Mouse (Mus musculus): ENCODE measurements around the gene Ccdc88c.

Ccdc88c gene

DNA sequence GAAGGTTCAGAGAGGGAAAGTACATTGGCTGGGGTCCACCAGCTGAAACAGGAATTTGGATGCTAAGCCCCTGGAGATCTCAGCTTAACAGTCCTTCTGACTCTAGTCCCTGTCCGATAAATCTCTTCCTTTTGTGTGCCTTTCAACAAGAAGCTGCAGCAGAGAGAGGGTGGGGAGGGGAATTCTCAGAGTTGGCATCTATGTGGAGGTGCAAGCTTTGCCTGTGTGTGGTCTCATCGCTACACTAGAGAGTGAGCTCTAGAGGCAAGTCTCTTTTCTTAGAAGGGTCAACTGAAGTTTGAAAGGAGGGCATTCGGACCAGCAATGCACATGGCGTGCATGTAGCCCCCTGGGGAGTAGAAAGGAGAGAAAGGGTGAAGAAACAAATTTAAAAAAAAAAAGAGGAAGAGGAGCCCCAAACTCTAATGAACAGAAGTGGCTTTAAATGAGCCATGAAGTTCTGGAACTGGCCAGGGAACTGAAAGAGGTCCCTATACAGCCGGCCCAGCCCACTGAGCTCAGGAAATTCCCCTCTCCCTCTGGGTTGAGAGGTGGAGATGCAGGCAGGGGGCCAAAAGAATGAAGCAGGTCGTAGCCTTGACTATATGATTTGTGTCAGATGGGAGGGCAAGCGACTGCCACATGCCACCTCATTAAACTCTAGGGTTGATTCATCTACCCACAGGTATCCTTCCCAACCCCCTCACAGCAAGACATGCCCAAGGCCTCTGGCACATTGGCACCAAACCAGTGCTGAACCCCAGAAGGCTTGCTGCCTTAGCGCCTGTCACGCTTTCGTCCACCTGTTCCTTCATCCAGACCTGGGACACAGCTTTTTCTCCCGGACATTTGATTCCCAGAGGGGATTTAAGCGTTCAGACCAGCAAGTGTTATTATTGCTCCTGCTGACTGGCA, 130.9 kb downstream of the Ccdc88c start:
- in situ Hi-C loops (cut with MboI, MseI), result loop anchor here in 1 of 2 experiments (5.0 kb wide), 1 partner anchor 94 kb away; no protein-coding TSS in a partner anchor

DNA sequence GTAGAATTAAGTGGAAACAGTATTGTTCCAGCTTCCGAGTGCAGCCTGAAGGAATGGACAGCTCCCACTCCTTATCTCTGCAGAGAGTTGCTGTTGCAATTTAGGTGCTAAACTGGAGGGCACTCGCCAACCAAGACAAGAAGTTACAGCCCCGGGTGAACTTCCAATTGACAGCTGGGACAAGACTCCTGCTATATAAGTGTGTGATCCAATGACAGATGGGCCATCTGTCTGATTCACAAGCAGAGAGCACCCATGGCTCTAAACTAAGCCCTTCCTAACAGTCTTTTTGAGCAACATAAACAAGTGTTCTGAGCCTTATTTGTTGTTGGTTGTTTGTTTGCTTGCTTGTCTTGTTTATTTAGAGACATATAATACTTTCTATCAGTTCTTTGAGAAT, 132.2 kb downstream of the Ccdc88c start:
- in situ Hi-C loops (cut with MboI, MseI), result loop anchor here in 1 of 2 experiments (5.0 kb wide), 1 partner anchor 96 kb away; no protein-coding TSS in a partner anchor

DNA sequence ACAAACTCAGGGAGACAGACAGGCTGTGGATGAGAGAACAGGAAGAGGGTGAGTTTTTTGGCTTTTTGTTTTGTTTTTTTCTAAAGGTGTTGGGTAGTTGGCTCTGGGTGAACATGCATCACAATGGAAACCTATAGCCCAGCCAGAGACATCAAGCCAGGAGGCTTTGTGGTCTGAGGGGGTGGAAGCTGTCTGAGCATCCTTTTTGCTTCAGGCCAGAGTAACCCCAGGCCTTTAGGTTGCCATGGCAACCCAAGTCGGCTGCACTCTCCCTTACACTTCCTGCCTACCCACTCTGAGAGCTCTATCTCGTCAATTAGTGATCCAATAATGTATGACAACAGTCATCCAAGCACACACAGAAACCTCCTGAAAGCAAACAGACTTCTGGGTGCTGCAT, 133.4 kb downstream of the Ccdc88c start:
- in situ Hi-C loops (cut with MboI, MseI), result loop anchor here in 1 of 2 experiments (5.0 kb wide), 1 partner anchor 97 kb away; no protein-coding TSS in a partner anchor

GRCm38 (mm10) chr12:100890548-100890947, 138.3 kb downstream of the Ccdc88c start:
- in situ Hi-C loops (cut with MboI, MseI), result no loop called here

DNA sequence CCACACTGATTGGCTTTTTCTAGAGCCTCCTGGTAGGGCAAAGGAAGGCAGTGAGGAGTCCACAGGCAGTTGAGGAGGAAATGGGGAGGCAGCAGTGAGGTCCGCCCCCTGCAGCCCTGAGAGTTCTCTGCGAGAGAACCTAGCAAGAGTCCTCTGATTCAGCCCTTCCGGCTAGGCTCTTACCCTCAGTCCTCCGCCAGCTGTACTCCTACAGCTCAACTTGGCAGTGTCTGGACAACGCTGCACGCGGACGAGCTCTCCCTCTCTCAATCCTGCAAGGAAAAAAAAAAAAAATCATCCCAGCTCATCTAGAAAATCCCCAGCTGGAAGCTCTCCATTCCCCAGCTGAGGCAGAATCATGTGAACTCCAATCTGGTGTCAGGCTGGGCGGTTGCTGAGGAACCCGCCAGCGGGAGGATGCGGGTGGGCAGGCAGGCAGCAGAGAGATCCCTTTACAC, 141.0 kb downstream of the Ccdc88c start:
- in situ Hi-C loops (cut with MboI, MseI), result loop anchor here in 1 of 2 experiments (10.0 kb wide), 1 partner anchor 1077 kb away; no protein-coding TSS in a partner anchor

DNA sequence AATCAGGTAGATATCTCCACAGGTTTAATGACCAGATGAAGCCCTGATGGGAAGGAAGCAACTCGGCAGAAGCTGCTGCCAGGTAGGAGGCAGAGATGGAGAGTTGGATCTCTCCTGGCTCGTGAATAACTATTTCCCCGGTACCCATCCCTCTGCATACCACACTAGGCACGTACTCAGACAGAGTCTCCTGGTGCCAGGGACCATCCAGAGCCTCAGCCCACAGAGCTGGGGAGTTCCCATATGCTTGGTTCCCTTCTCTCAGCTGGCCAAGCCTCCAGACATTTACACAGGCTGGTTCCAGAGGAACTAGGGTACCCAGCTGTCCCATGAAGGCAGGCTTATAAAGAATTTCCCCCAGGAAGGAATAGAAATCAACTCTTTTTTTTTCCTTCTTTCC, 142.0 kb downstream of the Ccdc88c start:
- in situ Hi-C loops (cut with MboI, MseI), result loop anchor here in 1 of 2 experiments (10.0 kb wide), 1 partner anchor 1078 kb away; no protein-coding TSS in a partner anchor

GRCm38 (mm10) chr12:100885585-100885984, 143.3 kb downstream of the Ccdc88c start:
- in situ Hi-C loops (cut with MboI, MseI), result loop anchor here in 1 of 2 experiments (10.0 kb wide), 1 partner anchor 1079 kb away; no protein-coding TSS in a partner anchor

- in situ Hi-C loops (cut with MboI, MseI), result loop anchor here in 1 of 2 experiments (10.0 kb wide), 1 partner anchor 1082 kb away; no protein-coding TSS in a partner anchor
Measured at GRCm38 (mm10) chr12:100883168-100883567, 145.7 kb downstream of the Ccdc88c start.

GRCm38 (mm10) chr12:100878556-100878955, 150.3 kb downstream of the Ccdc88c start:
- in situ Hi-C loops (cut with MboI, MseI), result no loop called here

DNA sequence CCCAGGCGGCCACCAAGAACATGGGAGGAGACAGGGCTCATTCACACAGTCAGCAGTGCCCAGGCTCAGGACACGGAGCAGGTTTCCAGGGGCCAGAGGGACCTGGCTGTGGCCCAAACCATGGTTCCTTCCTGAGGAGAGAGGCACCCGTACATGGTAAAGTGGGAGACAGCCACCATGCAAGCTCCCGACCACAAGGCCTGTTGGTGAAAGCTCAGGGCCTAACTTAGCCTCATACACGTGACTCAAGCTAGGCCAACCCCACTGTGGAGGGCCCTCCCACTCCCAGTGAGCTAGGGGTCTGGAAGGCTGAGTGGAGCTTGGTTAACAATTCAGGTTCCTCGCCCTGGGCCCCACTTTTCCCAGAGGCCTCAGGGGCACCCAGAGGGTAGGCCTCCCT, 150.9 kb downstream of the Ccdc88c start:
- in situ Hi-C loops (cut with MboI, MseI), result no loop called here

- in situ Hi-C loops (cut with MboI, MseI), result no loop called here
Measured at GRCm38 (mm10) chr12:100875960-100876359, 152.9 kb downstream of the Ccdc88c start.

DNA sequence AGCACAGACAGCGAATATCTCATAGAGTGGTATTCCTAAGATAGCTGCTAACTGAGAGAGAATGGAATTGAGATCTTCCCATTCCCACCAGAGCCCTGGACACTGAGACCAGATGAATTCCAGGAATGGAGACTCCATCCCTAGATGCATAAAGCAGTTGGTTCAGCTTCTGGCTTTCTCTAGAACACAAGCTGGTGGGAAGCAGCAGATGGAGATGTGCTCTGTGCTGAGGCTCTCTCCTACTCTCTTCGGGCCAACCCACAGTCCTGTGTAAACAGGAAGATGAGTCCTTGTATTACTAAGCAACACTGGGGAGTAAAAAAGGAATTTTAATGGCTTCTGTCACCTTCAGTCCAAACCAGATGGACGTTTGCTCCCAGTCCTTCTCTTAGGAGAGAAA, 153.3 kb downstream of the Ccdc88c start:
- in situ Hi-C loops (cut with MboI, MseI), result no loop called here

DNA sequence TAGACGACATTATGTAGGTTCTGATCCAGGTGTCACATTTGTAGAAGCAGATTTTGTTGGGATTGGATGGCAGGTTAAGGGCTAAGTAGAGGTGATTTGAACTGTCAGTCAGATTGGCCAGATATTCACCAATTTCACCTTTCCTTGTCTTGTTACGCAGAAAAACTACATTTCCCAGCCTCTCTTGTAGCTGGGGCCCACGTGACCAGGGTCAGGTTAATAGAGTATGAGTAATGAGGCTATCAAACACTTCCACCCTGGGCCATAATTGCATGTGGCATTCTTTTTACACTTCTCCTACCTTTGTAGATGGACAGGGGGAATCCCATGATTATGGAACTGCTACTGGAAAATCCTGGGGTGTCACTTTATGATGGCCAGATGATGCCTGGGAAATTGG, 155.2 kb downstream of the Ccdc88c start:
- in situ Hi-C loops (cut with MboI, MseI), result no loop called here

DNA sequence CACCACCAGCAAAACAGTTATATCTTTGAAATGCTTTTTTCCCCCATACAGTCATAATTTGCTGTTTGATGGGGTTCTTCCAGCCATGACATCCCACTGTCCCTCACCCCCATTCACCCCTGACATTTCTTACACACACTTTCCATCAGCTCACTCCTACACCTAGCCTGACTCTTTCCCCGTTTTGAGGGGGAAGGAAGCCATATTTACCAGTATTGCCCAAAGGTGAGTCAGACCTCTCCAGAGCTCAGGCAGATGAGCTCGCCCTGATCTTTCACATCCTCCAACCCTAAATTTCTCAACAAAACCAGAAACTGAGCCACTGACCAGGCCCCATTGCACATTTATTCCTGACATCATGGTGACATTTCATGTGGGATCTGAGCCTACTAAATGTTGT, 157.0 kb downstream of the Ccdc88c start:
- in situ Hi-C loops (cut with MboI, MseI), result no loop called here

- in situ Hi-C loops (cut with MboI, MseI), result no loop called here
Measured at GRCm38 (mm10) chr12:100871234-100871633, 157.6 kb downstream of the Ccdc88c start.

DNA sequence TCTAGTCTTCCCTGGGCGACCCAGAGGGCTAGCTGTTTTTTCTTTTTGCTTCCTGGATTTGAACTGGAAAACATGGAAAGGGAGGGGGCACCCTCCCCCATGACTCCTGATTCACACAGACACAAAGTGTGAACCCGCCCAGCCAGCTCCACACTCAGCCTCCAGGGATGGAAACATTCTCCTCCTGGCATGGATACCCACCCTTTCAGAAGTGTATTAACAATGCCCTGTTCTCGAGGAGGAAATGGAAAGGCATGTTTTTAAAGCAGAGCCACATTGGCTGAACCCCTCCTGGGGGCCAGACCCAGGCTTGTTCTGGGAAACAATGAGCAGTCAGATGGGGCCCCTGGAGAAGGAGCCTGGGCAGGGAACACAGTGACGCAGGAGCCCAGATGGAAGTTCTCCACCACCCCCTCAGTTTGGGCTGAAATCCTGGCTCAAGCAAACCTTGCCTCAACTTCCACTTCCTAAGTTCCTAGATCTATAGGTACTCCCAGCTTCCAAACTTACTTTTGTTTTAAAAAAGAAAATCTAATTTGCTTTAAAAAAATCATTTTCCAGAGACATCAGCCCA, 160.7 kb downstream of the Ccdc88c start:
- in situ Hi-C loops (cut with MboI, MseI), result no loop called here

GRCm38 (mm10) chr12:100867097-100867496, 161.8 kb downstream of the Ccdc88c start:
- in situ Hi-C loops (cut with MboI, MseI), result no loop called here

- in situ Hi-C loops (cut with MboI, MseI), result no loop called here
Measured at GRCm38 (mm10) chr12:100865509-100866078, 163.3 kb downstream of the Ccdc88c start.

GRCm38 (mm10) chr12:100865072-100865471, 163.8 kb downstream of the Ccdc88c start:
- in situ Hi-C loops (cut with MboI, MseI), result no loop called here

DNA sequence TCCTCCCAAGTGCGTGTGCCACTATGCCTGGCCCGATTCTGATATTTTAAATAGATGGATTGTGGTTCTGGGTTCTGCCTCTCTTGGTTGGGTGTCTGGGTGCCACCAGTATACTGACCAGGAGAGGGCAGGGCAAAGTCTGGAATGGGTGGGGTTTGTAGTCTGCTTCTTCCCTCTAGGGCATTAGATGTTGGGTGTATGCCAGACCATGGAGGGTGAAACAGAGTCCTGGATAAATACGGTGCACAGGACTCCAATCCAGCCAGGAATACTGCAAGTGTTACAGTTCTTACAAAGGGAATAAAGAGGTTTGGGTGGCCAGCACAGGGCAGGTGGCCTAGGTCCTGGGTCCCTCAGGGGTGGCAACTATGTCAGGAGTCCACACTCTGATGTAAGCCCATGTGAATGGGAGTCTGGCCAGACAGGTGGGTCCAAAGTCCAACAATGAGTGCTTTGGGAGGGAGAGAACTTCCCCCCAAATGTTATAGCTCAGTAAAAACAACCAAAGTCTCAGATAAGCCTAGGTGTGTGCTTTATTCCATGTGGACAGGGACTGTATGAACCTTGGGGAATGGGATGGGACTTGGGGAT, 165.9 kb downstream of the Ccdc88c start:
- in situ Hi-C loops (cut with MboI, MseI), result no loop called here

GRCm38 (mm10) chr12:100862272-100862671, 166.6 kb downstream of the Ccdc88c start:
- in situ Hi-C loops (cut with MboI, MseI), result no loop called here
